Mouse (Mus musculus): ENCODE measurements around the gene Smco3. TPM values are rescaled to one million over a fixed set of nuclear protein-coding genes. Genes with fewer than 3 reads are reported as not detected.
A peak's percentile ranks its signal among the peaks of the same experiment; 100 is the strongest.
"Not testable (repeated sequence)": the region's sequence is repeated elsewhere in the genome, so short reads cannot be mapped to it uniquely, and the experiment has no call there.

The Smco3 gene
- polyA plus RNA-seq, 1 experiment = not detected

DNA sequence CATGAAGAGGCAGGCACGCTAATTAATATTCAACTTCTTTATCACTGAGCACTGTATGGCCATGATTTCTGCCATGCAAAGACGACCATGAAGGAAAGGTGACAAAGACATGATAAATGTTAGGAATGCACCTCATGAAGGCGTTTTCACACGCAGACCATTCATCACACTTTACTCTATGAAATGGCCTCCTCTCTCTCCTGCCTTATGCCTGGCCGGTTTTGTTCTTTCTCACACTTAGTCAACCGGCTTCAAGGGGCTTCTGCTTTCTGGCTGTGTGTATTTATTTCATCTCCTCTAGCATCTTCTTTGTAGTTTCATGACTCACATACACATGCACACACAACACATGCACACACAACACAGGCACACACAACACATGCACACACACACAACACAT, 34.0 kb downstream of the Smco3 start:
- Histone ChIP-seq H3K4me3 (replicated peaks) (no peak overlapping the region), H3K4me1 (peaks cover 25% of the 10 kb centered on the region), H3K27me3 (replicated peaks) (no peaks in the 10 kb centered on the region), H3K9me3 (no peaks in the 10 kb centered on the region), H3K36me3 (replicated peaks; ENCODE audit: low read length) (no peaks in the 10 kb centered on the region)
- TF ChIP-seq GATA1 (IDR thresholded peaks at IDR 0.05; ENCODE audit: borderline replicate concordance, low read length) = no peak
- no peak for TF ChIP-seq FLI1 (IDR thresholded peaks at IDR 0.05; ENCODE audit: low read length)

GRCm38 (mm10) chr6:136800710-136801109, 34.5 kb downstream of the Smco3 start:
- Histone ChIP-seq H3K4me3 (replicated peaks) (no peak overlapping the region), H3K36me3 (replicated peaks; ENCODE audit: low read length) (no peaks in the 10 kb centered on the region), H3K9me3 (no peaks in the 10 kb centered on the region), H3K27me3 (replicated peaks) (no peaks in the 10 kb centered on the region), H3K4me1 (peaks cover 20% of the 10 kb centered on the region)
- TF ChIP-seq GATA1 (IDR thresholded peaks at IDR 0.05; ENCODE audit: borderline replicate concordance, low read length) = no peak
- TF ChIP-seq FLI1 (IDR thresholded peaks at IDR 0.05; ENCODE audit: low read length) = no peak

- H3K9me3 ChIP-seq; H3K4me1 ChIP-seq; H3K36me3 ChIP-seq (replicated peaks; ENCODE audit: low read length); H3K4me3 ChIP-seq (replicated peaks); H3K27me3 ChIP-seq (replicated peaks): not testable (repeated sequence)
Observed at GRCm38 (mm10) chr6:136797874-136798693, 37.2 kb downstream of the Smco3 start.

DNA sequence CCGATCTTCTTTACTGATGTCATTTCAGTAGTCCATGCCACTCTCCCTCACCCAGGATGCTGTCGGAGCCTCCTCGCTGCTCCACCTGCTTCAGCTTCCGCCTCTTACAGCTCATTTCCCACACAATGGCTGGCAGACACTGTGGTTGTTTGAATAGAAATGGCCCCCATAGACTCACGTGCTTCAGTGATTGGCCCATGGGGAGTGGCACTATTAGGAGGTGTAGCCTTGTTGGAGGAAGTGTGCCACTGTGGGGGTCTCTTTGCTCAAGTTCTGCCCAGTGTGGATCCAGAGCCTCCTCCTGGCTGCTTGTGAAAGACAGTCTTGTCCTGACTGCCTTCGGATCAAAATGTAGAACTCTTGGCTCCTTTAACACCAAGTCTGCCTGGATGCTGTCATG, 39.4 kb downstream of the Smco3 start:
- H3K36me3 ChIP-seq (replicated peaks; ENCODE audit: low read length) = no peaks in the 10 kb centered on the region

DNA sequence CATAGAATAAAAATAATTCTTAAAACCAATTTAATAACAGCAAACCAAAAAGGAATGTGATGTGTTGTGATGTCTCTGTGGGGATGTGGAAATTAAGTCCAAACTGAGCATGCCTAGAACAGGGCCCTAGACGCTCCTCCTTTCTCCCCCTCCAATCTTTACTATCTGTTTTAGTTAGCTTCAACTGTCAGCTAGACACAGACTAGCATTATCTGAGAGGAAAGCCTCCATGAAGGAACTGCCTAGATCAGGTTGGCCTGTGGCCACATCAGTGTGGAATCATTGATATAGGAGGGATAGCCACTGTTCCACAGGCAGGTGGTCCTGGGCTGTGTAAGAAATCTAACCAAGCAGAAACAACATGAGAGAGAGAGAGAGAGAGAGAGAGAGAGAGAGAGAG, 40.1 kb downstream of the Smco3 start:
- Histone ChIP-seq H3K4me1 (peaks cover 8% of the 10 kb centered on the region), H3K27me3 (replicated peaks) (peaks cover 2% of the 10 kb centered on the region), H3K9me3 (no peaks in the 10 kb centered on the region), H3K4me3 (replicated peaks) (no peak overlapping the region), H3K36me3 (replicated peaks; ENCODE audit: low read length) (no peaks in the 10 kb centered on the region)
- no peak for TF ChIP-seq FLI1 (IDR thresholded peaks at IDR 0.05; ENCODE audit: low read length)
- no peak for TF ChIP-seq GATA1 (IDR thresholded peaks at IDR 0.05; ENCODE audit: borderline replicate concordance, low read length)

More for the DNA sequence above, 39.4 kb downstream of the Smco3 start:
- H3K27me3 ChIP-seq (replicated peaks) = peaks cover 2% of the 10 kb centered on the region
- H3K4me1 ChIP-seq = peaks cover 8% of the 10 kb centered on the region
- no peak overlapping the region for H3K4me3 ChIP-seq (replicated peaks)
- no peak for TF ChIP-seq GATA1 (IDR thresholded peaks at IDR 0.05; ENCODE audit: borderline replicate concordance, low read length)
- no peak for TF ChIP-seq FLI1 (IDR thresholded peaks at IDR 0.05; ENCODE audit: low read length)
- no peaks in the 10 kb centered on the region for H3K9me3 ChIP-seq

DNA sequence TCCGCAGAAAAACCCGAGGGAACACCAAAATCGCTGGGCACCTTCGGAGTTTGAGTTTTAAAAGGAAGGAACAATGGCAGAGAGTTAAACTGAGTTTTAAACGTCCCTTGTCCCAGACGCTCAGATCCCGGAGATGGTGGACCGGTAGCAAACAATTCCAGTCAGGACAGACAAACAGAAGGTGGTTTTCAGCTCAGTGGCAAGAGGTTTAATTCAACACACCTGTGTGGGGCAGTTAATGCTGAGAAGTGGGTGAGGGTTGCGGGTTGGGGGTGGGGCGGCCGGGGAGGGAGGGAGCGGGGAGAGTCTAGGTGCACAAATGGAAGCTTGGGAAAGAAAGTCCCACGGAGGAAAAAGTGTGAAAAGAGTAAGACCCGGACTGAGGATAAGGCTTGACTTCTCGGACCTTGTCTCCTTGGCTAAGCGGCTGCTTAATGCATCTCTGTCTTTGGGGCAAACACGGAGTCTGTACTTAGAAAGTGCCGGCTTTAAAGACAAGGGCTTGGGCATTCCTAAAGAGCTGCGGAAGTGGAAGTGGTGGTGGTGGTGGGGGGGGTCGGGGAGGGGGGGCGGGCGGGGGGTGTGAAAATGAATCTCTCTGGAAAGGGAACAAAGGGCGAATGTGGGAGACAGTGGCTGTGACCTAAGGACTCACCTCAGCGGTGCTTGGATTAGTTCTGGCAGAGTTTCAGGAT, 41.3 kb downstream of the Smco3 start:
- Histone ChIP-seq H3K4me3 (replicated peaks) (peak overlapping the region; percentile 23), H3K27me3 (replicated peaks) (peaks cover 4% of the 10 kb centered on the region), H3K4me1 (peaks cover 8% of the 10 kb centered on the region), H3K36me3 (replicated peaks; ENCODE audit: low read length) (no peaks in the 10 kb centered on the region), H3K9me3 (no peaks in the 10 kb centered on the region)
- TF ChIP-seq GATA1 (IDR thresholded peaks at IDR 0.05; ENCODE audit: borderline replicate concordance, low read length) = no peak
- no peak for TF ChIP-seq FLI1 (IDR thresholded peaks at IDR 0.05; ENCODE audit: low read length)

GRCm38 (mm10) chr6:136792884-136793758, 42.1 kb downstream of the Smco3 start:
- H3K4me1 ChIP-seq = peaks cover 8% of the 10 kb centered on the region
- TF ChIP-seq GATA1 (IDR thresholded peaks at IDR 0.05; ENCODE audit: borderline replicate concordance, low read length) (no peak), FLI1 (IDR thresholded peaks at IDR 0.05; ENCODE audit: low read length) (no peak)
- no peaks in the 10 kb centered on the region for H3K9me3 ChIP-seq
- H3K4me3 ChIP-seq (replicated peaks) = no peak overlapping the region
- H3K36me3 ChIP-seq (replicated peaks; ENCODE audit: low read length) = no peaks in the 10 kb centered on the region
- H3K27me3 ChIP-seq (replicated peaks) = peaks cover 4% of the 10 kb centered on the region

DNA sequence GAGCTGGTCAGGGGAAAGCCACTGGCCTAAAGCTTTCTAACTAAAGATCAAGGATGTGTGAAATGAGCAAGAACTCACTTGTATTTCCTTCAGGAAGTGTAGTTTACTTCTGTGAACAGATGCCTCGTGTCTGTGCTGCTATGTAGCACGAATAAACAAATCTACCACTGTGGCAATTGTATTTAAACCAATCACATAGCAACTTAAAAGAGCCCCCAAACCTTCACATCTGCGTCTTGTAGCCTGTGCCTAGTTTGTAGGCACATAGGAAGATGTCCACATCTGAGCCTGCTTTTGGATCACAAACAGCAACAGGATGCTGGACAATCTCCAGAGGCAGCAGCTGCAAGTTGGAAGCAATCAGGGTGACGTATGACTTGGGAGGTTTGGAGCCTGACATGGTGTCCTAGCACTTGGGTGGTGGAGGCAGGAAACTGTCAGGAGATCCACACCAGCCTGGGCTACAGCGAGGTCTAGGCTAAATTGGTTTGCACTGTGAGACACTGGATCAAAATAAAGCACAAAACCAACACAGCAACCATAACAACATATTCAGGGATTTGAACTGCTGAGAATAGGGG, 45.8 kb downstream of the Smco3 start:
- Histone ChIP-seq H3K36me3 (replicated peaks; ENCODE audit: low read length) (no peaks in the 10 kb centered on the region), H3K27me3 (replicated peaks) (peaks cover 4% of the 10 kb centered on the region), H3K4me3 (replicated peaks) (no peak overlapping the region), H3K9me3 (peaks cover 3% of the 10 kb centered on the region), H3K4me1 (peaks cover 8% of the 10 kb centered on the region)
- no peak for TF ChIP-seq FLI1 (IDR thresholded peaks at IDR 0.05; ENCODE audit: low read length)
- no peak for TF ChIP-seq GATA1 (IDR thresholded peaks at IDR 0.05; ENCODE audit: borderline replicate concordance, low read length)

DNA sequence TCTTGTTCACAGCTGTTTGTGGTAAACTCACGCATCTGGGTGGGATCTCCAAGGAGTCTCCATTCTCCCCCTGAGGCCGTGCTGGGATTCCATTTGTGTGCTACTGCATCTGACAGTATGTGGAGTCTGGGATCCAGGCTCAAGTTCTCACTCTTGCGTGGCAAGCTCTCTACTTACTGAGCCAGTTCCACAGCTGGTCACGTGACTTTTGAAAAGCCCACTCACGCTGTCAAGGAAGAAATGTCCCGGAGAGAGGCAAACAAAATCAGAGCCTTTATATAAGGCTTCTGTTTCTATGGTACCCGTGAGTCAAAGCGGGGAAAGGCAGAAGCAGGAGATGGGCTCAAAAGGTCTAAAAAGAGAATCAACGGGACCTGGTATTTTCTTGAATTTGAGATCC, 52.5 kb downstream of the Smco3 start:
- TF ChIP-seq FLI1 (IDR thresholded peaks at IDR 0.05; ENCODE audit: low read length) (no peak), GATA1 (IDR thresholded peaks at IDR 0.05; ENCODE audit: borderline replicate concordance, low read length) (no peak)
- peaks cover 3% of the 10 kb centered on the region for H3K9me3 ChIP-seq
- H3K27me3 ChIP-seq (replicated peaks) = peaks cover 4% of the 10 kb centered on the region
- H3K4me3 ChIP-seq (replicated peaks) = no peak overlapping the region
- H3K4me1 ChIP-seq = no peaks in the 10 kb centered on the region
- H3K36me3 ChIP-seq (replicated peaks; ENCODE audit: low read length) = no peaks in the 10 kb centered on the region

Data from megakaryocyte, embryonic 14.5 days (primary cell).